Mouse (Mus musculus) retina, postnatal 1 day (tissue): ENCODE results near the gene Lipe.

Experiments
- DNase-seq: peaks from one replicate; pipeline ENCODE4 v3.0.0-alpha.2; 2012

Gene Lipe

DNA sequence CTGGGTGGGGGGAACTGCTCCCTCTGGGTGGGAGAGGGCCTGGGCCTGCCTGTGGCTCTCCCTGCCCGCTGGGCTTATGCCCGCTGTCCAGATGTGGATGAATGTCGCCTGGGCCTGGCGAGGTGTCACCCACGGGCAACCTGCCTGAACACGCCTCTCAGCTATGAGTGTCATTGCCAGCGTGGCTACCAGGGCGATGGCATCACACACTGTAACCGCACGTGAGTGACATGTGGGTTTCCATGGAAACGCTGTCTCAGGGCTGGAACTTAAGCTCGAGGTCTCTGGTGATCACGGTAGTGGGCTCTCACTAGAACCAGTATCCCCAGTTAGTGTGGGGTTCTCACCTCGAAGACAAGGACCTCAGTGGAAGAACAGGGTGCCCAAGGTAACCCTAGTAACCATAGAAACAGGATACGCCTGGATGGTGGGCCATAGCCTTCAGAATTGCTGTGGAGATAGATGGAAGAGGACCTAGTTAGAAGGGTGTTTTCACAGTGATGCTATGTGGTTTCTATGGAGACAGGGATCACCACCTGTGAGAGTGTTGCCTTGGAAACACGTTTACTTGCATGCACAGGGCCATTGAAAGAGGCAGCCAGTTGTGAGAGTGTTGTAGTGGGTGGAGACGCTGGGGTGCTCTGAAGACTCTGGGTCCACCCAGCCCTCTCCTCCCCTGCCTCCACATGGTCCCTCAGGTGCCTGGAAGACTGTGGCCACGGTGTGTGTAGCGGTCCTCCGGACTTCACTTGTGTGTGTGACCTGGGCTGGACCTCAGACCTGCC lies 57.3 kb downstream of the Lipe start:
- no peak for DNase-seq

- no peak for DNase-seq
These were observed 59.2 kb downstream of the Lipe start for GRCm38 (mm10) chr7:25339329-25339728.

DNA sequence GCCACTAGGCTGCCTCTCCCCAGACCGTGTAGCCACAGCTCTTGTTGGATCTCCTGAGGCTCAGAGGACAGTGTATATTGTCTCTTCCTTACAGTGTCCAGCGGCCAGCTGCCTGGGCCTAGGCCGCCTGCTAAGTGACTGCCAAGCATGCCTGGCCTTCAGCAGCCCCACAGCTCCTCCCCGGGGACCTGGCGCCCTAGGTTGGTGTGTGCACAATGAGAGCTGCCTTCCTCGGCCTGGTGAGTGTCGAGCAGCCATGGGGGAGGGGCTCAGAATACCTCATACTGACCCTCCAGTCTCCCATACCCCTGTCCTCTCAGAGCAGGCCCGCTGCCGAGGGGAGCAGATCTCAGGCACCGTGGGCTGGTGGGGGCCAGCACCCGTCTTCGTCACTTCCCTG lies 64.0 kb downstream of the Lipe start:
- no peak for DNase-seq

DNA sequence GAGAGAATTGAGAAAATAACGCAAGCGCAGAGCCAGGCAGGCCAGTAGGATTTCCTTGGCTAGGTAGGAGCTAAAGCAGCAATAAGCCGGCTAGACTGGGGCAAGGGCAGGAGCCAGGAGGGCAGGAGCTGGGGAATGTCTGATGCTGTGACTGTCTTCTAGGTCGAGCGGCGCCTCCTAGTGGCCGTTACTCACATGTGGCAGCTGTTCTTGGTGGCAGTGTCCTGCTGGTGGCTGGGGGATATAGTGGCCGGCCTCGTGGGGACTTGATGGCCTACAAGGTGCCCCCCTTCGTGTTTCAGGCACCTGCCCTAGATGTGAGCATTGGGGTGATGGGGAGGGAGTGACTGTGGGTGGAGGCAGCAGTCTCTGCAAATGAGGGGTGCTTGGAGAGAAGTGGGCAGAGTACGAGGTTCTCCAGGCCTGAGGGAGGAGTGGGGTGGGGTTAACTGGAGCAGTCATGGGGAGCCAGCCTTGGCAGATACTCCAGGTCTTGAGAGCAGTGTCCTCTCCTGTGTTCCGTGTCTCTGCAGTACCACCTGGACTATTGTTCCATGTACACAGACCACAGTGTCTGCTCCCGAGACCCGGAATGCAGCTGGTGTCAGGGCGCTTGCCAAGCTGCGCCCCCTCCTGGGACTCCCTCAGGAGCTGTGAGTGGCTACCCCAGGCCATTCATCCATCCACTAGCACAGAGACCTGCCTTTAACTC lies 64.8 kb downstream of the Lipe start:
- peak; percentile 89 for DNase-seq
